Mouse (Mus musculus) heart, embryonic 14.5 days (tissue): ENCODE data around the gene Veph1. TPM values are rescaled to one million over a fixed set of nuclear protein-coding genes. Genes with fewer than 3 reads are reported as not detected.
A peak's percentile ranks its signal among the peaks of the same experiment; 100 is the strongest.

Experiments
- ATAC-seq: fragments of 200-750 bp; cut with Nextera tagmentation; 2 replicates; pipeline ENCODE4 v1.8.0; 2017; ENCODE audit warnings: low read depth, moderate TSS enrichment; ENCODE audit not compliant: insufficient number of reproducible peaks, insufficient read depth, low FRiP score
- H3K27ac ChIP-seq, 2 experiments: fragments of 200-500 bp in 1 of 2; fragments of 300-500 bp in 1 of 2; sonication (generic) in 1 of 2; replicated peaks in 1 of 2; 2 replicates each; pipeline ENCODE4 v1.5.1; 2012 to 2014; ENCODE audit warnings: low read depth in 2 of 2, low read length in 2 of 2, control low read depth in 1 of 2, mild to moderate bottlenecking in 1 of 2, mixed read lengths in 1 of 2; ENCODE audit not compliant: control insufficient read depth in 1 of 2, insufficient read depth in 1 of 2
- H3K27me3 ChIP-seq: fragments of 300-500 bp; sonication (generic); 2 replicates; pipeline ENCODE4 v1.6.1; 2014; ENCODE audit warnings: mild to moderate bottlenecking, low read length, control low read depth; ENCODE audit not compliant: control insufficient read depth, insufficient read depth
- H3K36me3 ChIP-seq: fragments of 300-500 bp; sonication (generic); 2 replicates; pipeline ENCODE4 v1.6.1; 2014; ENCODE audit warnings: mild to moderate bottlenecking, control low read depth, low read length, mixed read lengths; ENCODE audit not compliant: control insufficient read depth, insufficient read depth
- H3K4me1 ChIP-seq, 2 experiments: fragments of 200-500 bp in 1 of 2; fragments of 300-500 bp in 1 of 2; sonication (generic) in 1 of 2; 2 replicates each; pipeline ENCODE4 v1.6.1; 2012 to 2014; ENCODE audit warnings: low read length in 2 of 2, control low read depth in 1 of 2, mixed read lengths in 1 of 2; ENCODE audit not compliant: control insufficient read depth in 2 of 2, insufficient read depth in 2 of 2
- H3K4me2 ChIP-seq: fragments of 300-500 bp; sonication (generic); 2 replicates; pipeline ENCODE4 v1.6.1; 2014; ENCODE audit warnings: mild to moderate bottlenecking, low read length
- H3K4me3 ChIP-seq, 2 experiments: fragments of 200-500 bp in 1 of 2; fragments of 300-500 bp in 1 of 2; sonication (generic) in 1 of 2; 2 replicates each; pipeline ENCODE4 v1.5.1; 2012 to 2014; ENCODE audit warnings: low read length in 2 of 2, mild to moderate bottlenecking in 2 of 2, control low read depth in 1 of 2, low read depth in 1 of 2, moderate library complexity in 1 of 2; ENCODE audit not compliant: control insufficient read depth in 1 of 2, insufficient read depth in 1 of 2
- H3K9ac ChIP-seq: fragments of 300-500 bp; sonication (generic); 2 replicates; pipeline ENCODE4 v1.6.1; 2014; ENCODE audit warnings: mild to moderate bottlenecking, low read length
- H3K9me3 ChIP-seq: fragments of 300-500 bp; sonication (generic); 2 replicates; pipeline ENCODE4 v1.6.1; 2016; ENCODE audit warnings: low read length, control low read depth; ENCODE audit not compliant: control insufficient read depth
- WGBS: fragments of 180-500 bp; shearing (Covaris S2); extraction: QIAGEN DNeasy Blood & Tissue Kit; methylation state at CpG from one replicate; pipeline ENCODE4 v1.1.7; 2014; 5-methylcytosine and 5-hydroxymethylcytosine counted together
- polyA plus RNA-seq: library from polyadenylated mRNA; unstranded; fragments of >200 nt; fragmentation: Nextera tagmentation; extraction: Ambion mirVana; gene quantifications from 2 replicates; pipeline ENCODE4 v1.2.1, GENCODE M21; 2014

Veph1 gene
- polyA plus RNA-seq, 1 experiment from 2014 or later = 1.0 TPM

- no peak overlapping the region for H3K4me3 ChIP-seq
- H3K9ac ChIP-seq = no peak overlapping the region
- no peak overlapping the region for H3K27ac ChIP-seq
- ATAC-seq = no peak
- no peaks in the 10 kb centered on the region for H3K9me3 ChIP-seq
- H3K4me2 ChIP-seq = no peak overlapping the region
- no peaks in the 10 kb centered on the region for H3K27me3 ChIP-seq
- WGBS = 82% methylated on average over 6 of the region's 6 CpGs
- H3K4me1 ChIP-seq = no peaks in the 10 kb centered on the region
- no peaks in the 10 kb centered on the region for H3K36me3 ChIP-seq
Observed at GRCm38 (mm10) chr3:66078898-66079537, 217.6 kb downstream of the Veph1 start.

- 80% methylated on average over 23 of the region's 23 CpGs for WGBS
- Histone ChIP-seq H3K4me2 (no peak overlapping the region), H3K27me3 (no peaks in the 10 kb centered on the region), H3K4me1 (no peaks in the 10 kb centered on the region), H3K27ac (no peak overlapping the region), H3K36me3 (no peaks in the 10 kb centered on the region), H3K4me3 (no peak overlapping the region), H3K9ac (no peak overlapping the region), H3K9me3 (no peaks in the 10 kb centered on the region)
- ATAC-seq = no peak
Observed at GRCm38 (mm10) chr3:66078026-66078721, 218.5 kb downstream of the Veph1 start.

- Histone ChIP-seq H3K4me3 (no peak overlapping the region), H3K9me3 (no peaks in the 10 kb centered on the region), H3K4me1 (no peaks in the 10 kb centered on the region), H3K27me3 (no peaks in the 10 kb centered on the region), H3K36me3 (no peaks in the 10 kb centered on the region), H3K9ac (no peak overlapping the region), H3K27ac (no peak overlapping the region), H3K4me2 (no peak overlapping the region)
- no peak for ATAC-seq
- WGBS = 88% methylated on average over 1 of the region's 1 CpGs
Observed at GRCm38 (mm10) chr3:66070274-66070673, 226.4 kb downstream of the Veph1 start.

GRCm38 (mm10) chr3:66063881-66064280 is 232.8 kb downstream of the Veph1 start:
- no peak overlapping the region for H3K4me2 ChIP-seq
- ATAC-seq = no peak
- H3K4me1 ChIP-seq = no peaks in the 10 kb centered on the region
- H3K4me3 ChIP-seq = no peak overlapping the region
- no peaks in the 10 kb centered on the region for H3K27me3 ChIP-seq
- H3K9ac ChIP-seq = no peak overlapping the region
- H3K9me3 ChIP-seq = no peaks in the 10 kb centered on the region
- no peaks in the 10 kb centered on the region for H3K36me3 ChIP-seq
- WGBS = 44% methylated on average over 6 of the region's 6 CpGs
- no peak overlapping the region for H3K27ac ChIP-seq

GRCm38 (mm10) chr3:66056912-66057311 is 239.7 kb downstream of the Veph1 start:
- Histone ChIP-seq H3K4me2 (no peak overlapping the region), H3K4me3 (no peak overlapping the region), H3K27ac (no peak overlapping the region), H3K9ac (no peak overlapping the region), H3K27me3 (no peaks in the 10 kb centered on the region), H3K36me3 (no peaks in the 10 kb centered on the region), H3K4me1 (no peaks in the 10 kb centered on the region), H3K9me3 (peaks cover 3% of the 10 kb centered on the region; the same call in 1 of the 2 replicates)
- WGBS = 94% methylated on average over 16 of the region's 16 CpGs
- ATAC-seq = no peak

- Histone ChIP-seq H3K9ac (no peak overlapping the region), H3K27ac (no peak overlapping the region), H3K4me1 (peaks cover 2 to 3% of the 10 kb centered on the region in 2 experiments; a peak in 2 of 4 replicates), H3K27me3 (no peaks in the 10 kb centered on the region), H3K36me3 (no peaks in the 10 kb centered on the region), H3K9me3 (peaks cover 3% of the 10 kb centered on the region; the same call in 1 of the 2 replicates), H3K4me2 (no peak overlapping the region), H3K4me3 (no peak overlapping the region)
- no peak for ATAC-seq
- 95% methylated on average over 7 of the region's 7 CpGs for WGBS
Observed at GRCm38 (mm10) chr3:66055652-66056051, 241.0 kb downstream of the Veph1 start.

- no peak overlapping the region for H3K4me3 ChIP-seq
- ATAC-seq = no peak
- 26% methylated on average over 10 of the region's 10 CpGs for WGBS
- peaks cover 6 to 11% of the 10 kb centered on the region in 2 experiments; a peak in 3 of 4 replicates for H3K4me1 ChIP-seq
- no peaks in the 10 kb centered on the region for H3K27me3 ChIP-seq
- no peaks in the 10 kb centered on the region for H3K9me3 ChIP-seq
- no peaks in the 10 kb centered on the region for H3K36me3 ChIP-seq
- no peak overlapping the region for H3K9ac ChIP-seq
- H3K4me2 ChIP-seq = no peak overlapping the region
- peak overlapping the region; percentile 39 to 70; a peak in 3 of 4 replicates for H3K27ac ChIP-seq
Observed at GRCm38 (mm10) chr3:66050092-66050886, 246.3 kb downstream of the Veph1 start.
